8 mouse cellular contexts compared by ENCODE assay signal in the genomic region with DNA sequence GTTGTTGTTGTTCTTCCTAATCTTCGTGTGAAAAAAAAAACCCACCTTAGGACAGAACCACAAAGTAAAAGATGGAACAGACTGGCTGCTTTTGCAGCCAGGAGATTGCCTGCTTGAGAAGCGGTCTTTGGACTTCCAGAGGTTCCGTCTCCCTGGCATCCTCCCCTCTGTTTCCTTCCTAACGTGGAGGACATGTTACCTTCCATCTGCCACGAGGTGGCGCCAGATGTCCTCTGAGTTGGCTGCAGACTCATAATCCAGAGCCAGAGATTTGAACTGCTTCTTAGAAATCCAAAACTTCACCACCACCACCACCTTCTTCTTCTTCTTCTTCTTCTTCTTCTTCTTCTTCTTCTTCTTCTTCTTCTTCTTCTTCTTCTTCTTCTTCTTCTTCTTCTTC. TPM values are rescaled to one million over a fixed set of nuclear protein-coding genes. Genes with fewer than 3 reads are reported as not detected.
DNase-seq lines count a peak whose midpoint lies in the region; ATAC-seq and TF ChIP-seq lines count a peak whose summit lies in the region.

No protein-coding gene starts in this region.

- peak; percentile 85 for DNase-seq in MEL (ENCODE audit: low read depth, low spot score)
- DNase-seq in embryonic facial prominence, embryonic 11.5 days (ENCODE audit: low spot score) = peak; percentile 90
- DNase-seq in kidney, postnatal 36 days = peak; percentile 90 to 95
- DNase-seq in lung, postnatal 25 days (ENCODE audit: low spot score) = peak; percentile 90
- peak; percentile 87 to 90 for DNase-seq in right cerebral cortex, adult 2 months (ENCODE audit: low spot score in 2 of 2)
- DNase-seq in urinary bladder, postnatal 25 days (ENCODE audit: low spot score) = peak; percentile 82

- H3K36me3 ChIP-seq in MEL (ENCODE audit: control insufficient read depth in 1 of 2, insufficient read depth in 2 of 2, low read length in 2 of 2) = peaks cover 0 to 14% of the 10 kb centered on the region in 2 experiments; a peak in 2 of 4 replicates
- no peaks in the 10 kb centered on the region; the same call in 1 of the 2 replicates for H3K36me3 ChIP-seq in embryonic facial prominence, embryonic 11.5 days (replicated peaks; ENCODE audit: control insufficient read depth, insufficient read depth, low read depth, low read length)
- peaks cover 7% of the 10 kb centered on the region; the same call in 1 of the 2 replicates for H3K36me3 ChIP-seq in heart, embryonic 13.5 days

- TF ChIP-seq RAD21 in MEL (IDR thresholded peaks at IDR 0.05; ENCODE audit: low read depth, low read length) = peak; percentile 74

- no peak overlapping the region for H3K9ac ChIP-seq in MEL (ENCODE audit: control insufficient read depth, low read depth, low read length, poor library complexity, severe bottlenecking)
- H3K9ac ChIP-seq in embryonic facial prominence, embryonic 11.5 days (replicated peaks; ENCODE audit: low read length) = no peak overlapping the region
- 0 out of 2 replicates have a peak overlapping the region, but pooled peaks have one; percentile 16 for H3K9ac ChIP-seq in heart, embryonic 13.5 days

- WGBS in bone marrow, adult 2 months = 26% methylated on average over 6 of the region's 6 CpGs
- 5% methylated on average over 6 of the region's 6 CpGs for WGBS in embryonic facial prominence, embryonic 11.5 days
- 4% methylated on average over 6 of the region's 6 CpGs for WGBS in heart, embryonic 13.5 days

- peaks cover 9 to 20% of the 10 kb centered on the region in 2 experiments for H3K4me1 ChIP-seq in MEL (ENCODE audit: control insufficient read depth in 1 of 2, insufficient read depth in 2 of 2, low read length in 2 of 2)
- no peaks in the 10 kb centered on the region; the same call in 1 of the 2 replicates for H3K4me1 ChIP-seq in bone marrow, adult 2 months (ENCODE audit: control insufficient read depth, insufficient read depth, low read length)
- no peaks in the 10 kb centered on the region for H3K4me1 ChIP-seq in embryonic facial prominence, embryonic 11.5 days (ENCODE audit: control insufficient read depth, insufficient read depth, low read length)
- H3K4me1 ChIP-seq in heart, embryonic 13.5 days = peaks cover 67% of the 10 kb centered on the region

- no peak overlapping the region for H3K4me2 ChIP-seq in embryonic facial prominence, embryonic 11.5 days (ENCODE audit: low read depth, low read length)
- peak overlapping the region; percentile 47 for H3K4me2 ChIP-seq in heart, embryonic 13.5 days

- no peak for TF ChIP-seq EP300 in MEL (IDR thresholded peaks at IDR 0.05; ENCODE audit: low read depth in 1 of 2, low read length in 2 of 2)

- H3K4me3 ChIP-seq in MEL (ENCODE audit: control insufficient read depth in 1 of 2, insufficient read depth in 1 of 2, low read depth in 2 of 2, low read length in 2 of 2) = peak overlapping the region in 1 of 2 experiments; percentile 37; a peak in 2 of 4 replicates
- H3K4me3 ChIP-seq in bone marrow, adult 2 months (replicated peaks; ENCODE audit: control insufficient read depth, low read depth, low read length) = no peak overlapping the region
- H3K4me3 ChIP-seq in embryonic facial prominence, embryonic 11.5 days (ENCODE audit: low read depth, low read length) = no peak overlapping the region
- H3K4me3 ChIP-seq in heart, embryonic 13.5 days = no peak overlapping the region

- ATAC-seq in embryonic facial prominence, embryonic 11.5 days (replicated peaks; ENCODE audit: insufficient number of reproducible peaks, low FRiP score, low TSS enrichment, low read depth) = no peak
- no peak for ATAC-seq in heart, embryonic 13.5 days (ENCODE audit: extremely low read depth, insufficient number of reproducible peaks, low FRiP score, low TSS enrichment)

- TF ChIP-seq POLR2A in MEL (IDR thresholded peaks at IDR 0.05; ENCODE audit: control insufficient read depth in 1 of 2, insufficient read depth in 1 of 2, low read depth in 1 of 2, low read length in 2 of 2, poor library complexity in 1 of 2) = no peak
- TF ChIP-seq POLR2A in bone marrow, adult 2 months (IDR thresholded peaks at IDR 0.05; ENCODE audit: borderline replicate concordance, control insufficient read depth, low read depth, low read length) = no peak

- H3K9me3 ChIP-seq in MEL (replicated peaks; ENCODE audit: insufficient read depth, low read length) = no peaks in the 10 kb centered on the region
- H3K9me3 ChIP-seq in embryonic facial prominence, embryonic 11.5 days (replicated peaks; ENCODE audit: control insufficient read depth, low read length) = no peaks in the 10 kb centered on the region
- no peaks in the 10 kb centered on the region for H3K9me3 ChIP-seq in heart, embryonic 13.5 days

- H3K27ac ChIP-seq in MEL (ENCODE audit: control insufficient read depth, low read depth, low read length) = no peak overlapping the region
- H3K27ac ChIP-seq in bone marrow, adult 2 months (ENCODE audit: control insufficient read depth, insufficient read depth, low read depth, low read length, poor library complexity) = no peak overlapping the region
- H3K27ac ChIP-seq in embryonic facial prominence, embryonic 11.5 days (replicated peaks; ENCODE audit: low read depth, low read length) = no peak overlapping the region
- H3K27ac ChIP-seq in heart, embryonic 13.5 days (replicated peaks) = peak overlapping the region; percentile 44

- H3K79me2 ChIP-seq in MEL (ENCODE audit: control insufficient read depth, insufficient read depth, low read length, poor library complexity) = no peaks in the 10 kb centered on the region

- H3K27me3 ChIP-seq in MEL (ENCODE audit: control insufficient read depth in 1 of 2, insufficient read depth in 2 of 2, low read length in 2 of 2) = no peaks in the 10 kb centered on the region
- H3K27me3 ChIP-seq in embryonic facial prominence, embryonic 11.5 days (ENCODE audit: control insufficient read depth, insufficient read depth, low read length) = no peaks in the 10 kb centered on the region
- no peaks in the 10 kb centered on the region for H3K27me3 ChIP-seq in heart, embryonic 13.5 days (replicated peaks)

- peak; percentile 59 to 93 (median 75) for TF ChIP-seq CTCF in MEL (IDR thresholded peaks at IDR 0.05 in 2 of 3, conservative IDR thresholded peaks at IDR 0.05 in 1 of 3; ENCODE audit: control insufficient read depth in 1 of 3, insufficient read depth in 1 of 3, low read depth in 2 of 3, low read length in 3 of 3, poor library complexity in 1 of 3, severe bottlenecking in 1 of 3)
- peak; percentile 90 for TF ChIP-seq CTCF in bone marrow, adult 2 months (IDR thresholded peaks at IDR 0.05; ENCODE audit: control insufficient read depth, insufficient read depth, low read length)

TF ChIP-seq in MEL, 35 proteins besides CTCF, POLR2A, EP300 and RAD21:
- TF ChIP-seq POLR2AphosphoS2 (IDR thresholded peaks at IDR 0.05; ENCODE audit: low read length) = no peak
- peak; percentile 28 for TF ChIP-seq ZNF384 (IDR thresholded peaks at IDR 0.05; ENCODE audit: low read depth, low read length)
- no peak for TF ChIP-seq UBTF (IDR thresholded peaks at IDR 0.05; ENCODE audit: borderline replicate concordance, insufficient read depth, low read depth, low read length)
- no peak for TF ChIP-seq MEF2A (IDR thresholded peaks at IDR 0.05; ENCODE audit: extremely low read depth, insufficient replicate concordance, low read depth, low read length, poor library complexity, severe bottlenecking)
- no peak for TF ChIP-seq NELFE (IDR thresholded peaks at IDR 0.05; ENCODE audit: low read depth, low read length)
- peak; percentile 84 for TF ChIP-seq SMC3 (IDR thresholded peaks at IDR 0.05; ENCODE audit: low read depth, low read length)
- peak; percentile 75 for TF ChIP-seq ZC3H11A (IDR thresholded peaks at IDR 0.05; ENCODE audit: low read depth, low read length)
- 0 out of 2 replicates have a peak, but pooled peaks have one; percentile 19 for TF ChIP-seq HCFC1 (IDR thresholded peaks at IDR 0.05; ENCODE audit: low read depth, low read length)
- TF ChIP-seq CHD1 (IDR thresholded peaks at IDR 0.05; ENCODE audit: low read depth, low read length) = no peak
- TF ChIP-seq SIN3A (IDR thresholded peaks at IDR 0.05; ENCODE audit: low read length) = peak; percentile 38; the same call in 1 of the 2 replicates
- TF ChIP-seq MYB (IDR thresholded peaks at IDR 0.05; ENCODE audit: low read depth, low read length) = no peak
- no peak for TF ChIP-seq USF2 (IDR thresholded peaks at IDR 0.05; ENCODE audit: borderline replicate concordance in 1 of 2, insufficient read depth in 1 of 2, low read depth in 1 of 2, low read length in 2 of 2)
- TF ChIP-seq MAX (IDR thresholded peaks at IDR 0.05; ENCODE audit: low read length) = no peak
- TF ChIP-seq TCF12 (IDR thresholded peaks at IDR 0.05; ENCODE audit: low read depth, low read length) = no peak
- no peak for TF ChIP-seq RCOR1 (IDR thresholded peaks at IDR 0.05; ENCODE audit: low read depth, low read length)
- no peak for TF ChIP-seq POLR2AphosphoS5 (IDR thresholded peaks at IDR 0.05; ENCODE audit: borderline replicate concordance, low read depth, low read length)
- TF ChIP-seq BHLHE40 (IDR thresholded peaks at IDR 0.05; ENCODE audit: borderline replicate concordance, low read depth, low read length) = no peak
- TF ChIP-seq ETS1 (IDR thresholded peaks at IDR 0.05; ENCODE audit: low read depth, low read length) = no peak
- TF ChIP-seq TAL1 (IDR thresholded peaks at IDR 0.05; ENCODE audit: low read length) = no peak
TF ChIP-seq in MEL: peak in this region for 5.

RNA-seq across cellular contexts. Expression of a gene that starts 19.1 kb away (rescaled TPM):
- total RNA-seq in MEL (2012; rRNA removed) = 0.65 and 1.0 TPM in 2 replicates
- 1 to 10 TPM in 1 of 2 experiments, not detected in 1; 6.3 TPM for polyA plus RNA-seq in MEL (2012; ENCODE audit: insufficient read depth in 1 of 2, insufficient read length in 2 of 2, low read depth in 1 of 2, low replicate concordance in 2 of 2, missing spikeins in 1 of 2)
- 8.3 and 15.5 TPM in 2 replicates for polyA plus RNA-seq in bone marrow, adult 2 months (2011; ENCODE audit: insufficient read depth, insufficient read length, low replicate concordance, missing spikeins)
- polyA plus RNA-seq in embryonic facial prominence, embryonic 11.5 days (2014; fragmentation: Nextera tagmentation; extraction: Ambion mirVana) = 34.0 and 37.2 TPM in 2 replicates
- polyA plus RNA-seq in heart, embryonic 13.5 days (2015; fragmentation: Nextera tagmentation; extraction: Ambion mirVana) = 34.5 and 38.3 TPM in 2 replicates
